Mouse (Mus musculus): ENCODE results near the gene Camsap2.

DNA sequence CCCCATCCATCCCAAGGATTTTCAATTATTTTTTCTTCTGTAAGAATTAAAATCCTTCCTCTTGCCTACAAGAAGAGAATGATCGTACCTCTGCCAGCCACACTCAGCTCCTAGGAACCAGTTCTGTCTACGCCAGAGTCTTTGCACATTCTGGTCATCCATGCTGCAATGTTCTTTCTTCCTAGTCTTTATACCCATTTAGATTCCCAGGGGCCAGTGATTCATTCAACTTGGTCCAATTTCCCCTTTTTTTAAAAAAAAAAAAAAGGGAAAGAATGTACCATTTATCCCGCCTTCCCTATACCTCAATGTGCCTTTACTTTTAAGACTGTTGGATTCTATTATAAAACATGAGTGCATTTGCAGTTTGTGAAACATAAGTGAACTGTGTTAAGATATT is 12.4 kb downstream of the Camsap2 start:
- TF ChIP-seq CTCF (IDR thresholded peaks at IDR 0.05; ENCODE audit: low read depth) = no peak
- no peak for TF ChIP-seq EP300 (IDR thresholded peaks at IDR 0.05; ENCODE audit: low read depth)

Measured in liver, embryonic 14.5 days (tissue).